Mouse (Mus musculus): ENCODE measurements around the gene Soat2.

DNA sequence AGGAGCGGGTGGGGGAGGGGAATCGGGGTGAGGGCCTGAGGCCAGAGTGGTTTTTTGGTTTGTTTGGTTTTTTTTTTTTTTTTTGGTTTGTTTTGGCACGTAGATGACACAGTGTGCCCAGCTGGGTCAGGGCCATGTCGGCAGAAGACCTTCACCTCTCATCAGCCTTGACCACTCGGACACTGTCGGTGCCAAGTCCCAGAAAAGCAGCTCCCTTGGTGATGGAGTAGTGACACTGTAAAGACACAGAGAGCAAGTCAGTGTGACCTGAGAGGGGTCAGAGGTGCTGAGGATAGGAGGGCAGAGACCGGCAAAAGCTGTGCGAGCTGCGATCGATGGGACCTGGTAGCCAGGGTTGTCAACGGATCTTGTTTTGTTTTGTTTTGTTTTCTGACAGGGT is 35.9 kb downstream of the Soat2 start:
- TF ChIP-seq CTCF (IDR thresholded peaks at IDR 0.05; ENCODE audit: low read depth) = no peak
- no peak for TF ChIP-seq EP300 (optimal IDR thresholded peaks at IDR 0.05)

Measured in stomach, postnatal 0 days (tissue).